Mouse (Mus musculus) kidney, embryonic 14.5 days (tissue): ENCODE results near the gene Esyt2. TPM values are rescaled to one million over a fixed set of nuclear protein-coding genes. Genes with fewer than 3 reads are reported as not detected.

ENCODE experiments used
- ATAC-seq: fragments of 200-750 bp; cut with Nextera tagmentation; 2 replicates; pipeline ENCODE4 v1.8.0; 2017; ENCODE audit warnings: moderate number of reproducible peaks, mild to moderate bottlenecking, moderate TSS enrichment, moderate library complexity; ENCODE audit not compliant: low FRiP score, low TSS enrichment
- H3K27ac ChIP-seq: fragments of 300-500 bp; sonication (generic); 2 replicates; pipeline ENCODE4 v1.5.1; 2014; ENCODE audit warnings: low read depth, mild to moderate bottlenecking, low read length, moderate library complexity, mixed read lengths
- H3K27me3 ChIP-seq: fragments of 300-500 bp; sonication (generic); 2 replicates; pipeline ENCODE4 v1.6.1; 2014; ENCODE audit warnings: mild to moderate bottlenecking, low read length; ENCODE audit not compliant: control insufficient read depth, insufficient read depth
- H3K36me3 ChIP-seq: fragments of 300-500 bp; sonication (generic); 2 replicates; pipeline ENCODE4 v1.6.1; 2014; ENCODE audit warnings: low read length, mixed read lengths; ENCODE audit not compliant: control insufficient read depth, insufficient read depth
- H3K4me1 ChIP-seq: fragments of 300-500 bp; sonication (generic); 2 replicates; pipeline ENCODE4 v1.6.1; 2014; ENCODE audit warnings: low read length, mixed read lengths; ENCODE audit not compliant: control insufficient read depth, insufficient read depth
- H3K4me2 ChIP-seq: fragments of 300-500 bp; sonication (generic); replicated peaks from 2 replicates; pipeline ENCODE4 v1.6.1; 2014; ENCODE audit warnings: low read depth, mild to moderate bottlenecking, low read length
- H3K4me3 ChIP-seq: fragments of 300-500 bp; sonication (generic); 2 replicates; pipeline ENCODE4 v1.5.1; 2014; ENCODE audit warnings: mild to moderate bottlenecking, low read length
- H3K9ac ChIP-seq: fragments of 300-500 bp; sonication (generic); 2 replicates; pipeline ENCODE4 v1.6.1; 2014; ENCODE audit warnings: low read depth, mild to moderate bottlenecking, low read length, moderate library complexity
- H3K9me3 ChIP-seq: fragments of 300-500 bp; sonication (generic); 2 replicates; pipeline ENCODE4 v1.6.1; 2016; ENCODE audit warnings: low read length; ENCODE audit not compliant: control insufficient read depth
- WGBS: fragments of 180-500 bp; shearing (Covaris S2); extraction: QIAGEN DNeasy Blood & Tissue Kit; methylation state at CpG from one replicate; pipeline ENCODE4 v1.1.7; 2014; 5-methylcytosine and 5-hydroxymethylcytosine counted together
- microRNA-seq: library from miRNA; unstranded; fragments of <30 nt; microRNA quantifications from one replicate; pipeline ENCODE4, GENCODE M21; 2016
- polyA plus RNA-seq: library from polyadenylated mRNA; unstranded; fragments of >200 nt; fragmentation: Nextera tagmentation; extraction: Ambion mirVana; gene quantifications from 2 replicates; pipeline ENCODE4 v1.2.1, GENCODE M21; 2014

The Esyt2 gene
- polyA plus RNA-seq, 1 experiment from 2014 or later: 23.2 TPM

DNA sequence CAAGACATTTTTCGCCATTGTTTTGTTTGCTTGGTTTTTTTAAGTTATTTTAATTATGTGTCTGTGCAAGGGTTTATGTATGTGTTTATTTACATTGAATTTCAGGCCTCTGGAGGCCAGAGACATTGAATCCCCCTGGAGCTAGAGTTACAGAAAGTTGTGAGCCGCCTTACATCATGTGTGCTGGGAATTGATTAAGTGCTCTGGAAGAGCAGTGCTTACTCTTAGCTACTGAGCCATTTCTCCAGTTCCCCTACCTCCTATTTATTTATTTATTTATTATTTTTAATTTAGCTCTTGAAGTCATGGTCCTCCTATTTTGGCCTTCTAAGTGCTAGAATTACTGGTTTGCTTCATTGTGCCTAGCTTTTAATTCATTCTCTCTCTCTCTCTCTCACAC, 140.7 kb downstream of the Esyt2 start:
- Histone ChIP-seq H3K4me3 (no peak overlapping the region), H3K9ac (no peak overlapping the region), H3K4me1 (no peaks in the 10 kb centered on the region), H3K27ac (no peak overlapping the region), H3K4me2 (no peak overlapping the region), H3K27me3 (no peaks in the 10 kb centered on the region), H3K9me3 (no peaks in the 10 kb centered on the region), H3K36me3 (peaks cover 67% of the 10 kb centered on the region)
- 81% methylated on average over 2 of the region's 2 CpGs for WGBS
- no peak for ATAC-seq

DNA sequence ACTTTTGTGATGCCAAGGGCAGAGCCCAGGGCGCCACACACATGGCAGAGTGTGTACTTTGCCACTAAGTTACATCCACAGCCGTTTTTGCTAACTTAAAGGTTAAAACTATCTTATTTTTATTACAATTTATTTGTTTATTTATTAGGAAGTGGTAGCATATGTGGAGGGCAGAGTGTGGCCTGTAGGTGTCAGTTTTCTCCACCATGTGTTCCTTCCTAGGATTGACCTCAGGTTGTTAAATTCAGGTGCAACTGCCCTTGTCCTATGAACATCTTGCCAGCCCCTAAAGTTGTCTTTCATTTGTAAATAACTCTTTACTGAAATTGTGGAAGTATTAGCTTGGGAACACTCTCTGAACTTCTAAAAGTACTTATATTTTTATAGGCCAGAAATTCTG, 144.4 kb downstream of the Esyt2 start:
- H3K27me3 ChIP-seq: no peaks in the 10 kb centered on the region
- H3K4me1 ChIP-seq: no peaks in the 10 kb centered on the region
- 75% methylated on average over 2 of the region's 2 CpGs for WGBS
- no peak overlapping the region for H3K27ac ChIP-seq
- no peaks in the 10 kb centered on the region for H3K9me3 ChIP-seq
- H3K4me3 ChIP-seq: no peak overlapping the region
- peaks cover 78% of the 10 kb centered on the region for H3K36me3 ChIP-seq
- H3K4me2 ChIP-seq: no peak overlapping the region
- H3K9ac ChIP-seq: no peak overlapping the region
- ATAC-seq: no peak

DNA sequence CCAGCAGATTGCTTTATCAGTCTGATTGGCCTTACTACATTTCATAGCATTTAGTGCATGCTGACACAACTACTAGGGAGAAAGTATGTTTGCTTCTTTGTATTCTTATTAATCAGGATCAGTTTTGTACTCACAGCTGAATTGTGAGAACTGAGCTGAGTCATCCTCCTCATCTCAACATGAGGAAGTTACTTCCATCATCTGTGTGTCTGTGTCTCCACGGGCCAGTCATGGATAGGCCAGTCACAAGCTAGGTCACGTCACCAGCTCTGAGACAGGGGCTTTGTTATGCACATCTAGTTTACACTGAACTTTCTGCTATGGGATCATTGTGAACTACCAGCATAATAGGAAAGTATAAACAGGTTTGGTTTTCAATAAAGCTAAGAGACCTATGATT, 152.7 kb downstream of the Esyt2 start:
- Histone ChIP-seq H3K27me3 (no peaks in the 10 kb centered on the region), H3K4me2 (no peak overlapping the region), H3K36me3 (peaks cover 64% of the 10 kb centered on the region), H3K9ac (no peak overlapping the region), H3K9me3 (no peaks in the 10 kb centered on the region), H3K4me3 (no peak overlapping the region), H3K4me1 (no peaks in the 10 kb centered on the region), H3K27ac (no peak overlapping the region)
- no peak for ATAC-seq
- 96% methylated on average over 2 of the region's 2 CpGs for WGBS

- Histone ChIP-seq H3K4me2 (no peak overlapping the region), H3K9me3 (no peaks in the 10 kb centered on the region), H3K9ac (no peak overlapping the region), H3K4me3 (no peak overlapping the region), H3K27ac (no peak overlapping the region), H3K4me1 (no peaks in the 10 kb centered on the region), H3K36me3 (peaks cover 65% of the 10 kb centered on the region), H3K27me3 (no peaks in the 10 kb centered on the region)
- WGBS: 92% methylated on average over 2 of the region's 2 CpGs
- ATAC-seq: no peak
These were observed 154.2 kb downstream of the Esyt2 start for GRCm38 (mm10) chr12:116435232-116435631.

DNA sequence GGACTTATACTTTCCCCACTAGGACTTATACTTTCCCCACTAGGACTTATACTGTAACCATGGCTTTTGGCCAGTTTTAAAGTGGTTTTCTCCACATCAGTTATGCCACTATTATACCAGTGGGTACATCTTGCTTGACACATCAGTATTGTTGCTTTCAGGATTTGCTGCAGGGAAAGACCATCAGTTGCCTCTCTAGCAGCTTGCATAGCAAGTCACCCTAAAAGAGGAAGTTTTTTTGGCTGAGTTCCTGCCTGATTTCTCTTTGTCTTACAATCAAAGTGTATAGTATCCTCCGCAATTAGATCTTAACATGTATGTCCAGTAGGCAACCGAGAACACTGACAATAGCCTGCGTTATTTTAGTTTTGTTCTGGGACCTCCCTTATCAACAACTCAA, 155.1 kb downstream of the Esyt2 start:
- Histone ChIP-seq H3K4me1 (no peaks in the 10 kb centered on the region), H3K27me3 (no peaks in the 10 kb centered on the region), H3K9ac (no peak overlapping the region), H3K36me3 (peaks cover 69% of the 10 kb centered on the region), H3K4me3 (no peak overlapping the region), H3K27ac (no peak overlapping the region), H3K9me3 (no peaks in the 10 kb centered on the region), H3K4me2 (no peak overlapping the region)
- no peak for ATAC-seq
- WGBS: 90% methylated on average over 3 of the region's 3 CpGs

GRCm38 (mm10) chr12:116438591-116438990, 157.6 kb downstream of the Esyt2 start:
- no peaks in the 10 kb centered on the region for H3K9me3 ChIP-seq
- peaks cover 79% of the 10 kb centered on the region for H3K36me3 ChIP-seq
- WGBS: 59% methylated on average over 5 of the region's 5 CpGs
- H3K4me3 ChIP-seq: no peak overlapping the region
- peak; percentile 49; the same call in 1 of the 2 replicates for ATAC-seq
- no peaks in the 10 kb centered on the region for H3K27me3 ChIP-seq
- H3K4me1 ChIP-seq: no peaks in the 10 kb centered on the region
- H3K4me2 ChIP-seq: no peak overlapping the region
- no peak overlapping the region for H3K27ac ChIP-seq
- H3K9ac ChIP-seq: no peak overlapping the region

Small RNA genes lying within 50 kb of the gene (microRNA-seq; reads per million reads assigned to microRNA genes)
- not detected for gene Gm23190

Other genes starting within 250 kb of the Esyt2 start
- 54.0 and 62.0 TPM in 2 replicates for gene Zfp386, start 233.5 kb upstream of the Esyt2 start, polyA plus RNA-seq
- gene Vipr2, start 203.5 kb upstream of the Esyt2 start, polyA plus RNA-seq: 1.4 TPM in 2 replicates
- 13.5 and 19.7 TPM in 2 replicates for gene Wdr60, start 18.2 kb upstream of the Esyt2 start, polyA plus RNA-seq
- not detected in 2 replicates for gene Gm11027, start 5.8 kb upstream of the Esyt2 start, polyA plus RNA-seq
- gene Ncapg2, start 124.2 kb downstream of the Esyt2 start, polyA plus RNA-seq: 31.8 and 49.5 TPM in 2 replicates
- gene Ptprn2, start 204.5 kb downstream of the Esyt2 start, polyA plus RNA-seq: 0.08 TPM in 1 of 2 replicates, not detected in the other